Mouse (Mus musculus) forebrain, embryonic 15.5 days (tissue): Measurements from ENCODE around the gene Nfatc4. TPM values are rescaled to one million over a fixed set of nuclear protein-coding genes. Genes with fewer than 3 reads are reported as not detected.
A peak's percentile ranks its signal among the peaks of the same experiment; 100 is the strongest.

Experiments used
- ATAC-seq: fragments of 200-750 bp; cut with Nextera tagmentation; replicated peaks from 2 replicates; pipeline ENCODE4 v1.8.0; 2017; ENCODE audit warnings: mild to moderate bottlenecking, moderate TSS enrichment, moderate library complexity
- H3K27ac ChIP-seq: fragments of 300-500 bp; sonication (generic); replicated peaks from 2 replicates; pipeline ENCODE4 v1.5.1; 2015; ENCODE audit warnings: mild to moderate bottlenecking, inconsistent platforms
- H3K27me3 ChIP-seq: fragments of 300-500 bp; sonication (generic); 2 replicates; pipeline ENCODE4 v1.6.1; 2015; ENCODE audit warnings: inconsistent platforms
- H3K36me3 ChIP-seq: fragments of 300-500 bp; sonication (generic); 2 replicates; pipeline ENCODE4 v1.6.1; 2015; ENCODE audit warnings: mild to moderate bottlenecking, inconsistent platforms
- H3K4me1 ChIP-seq: fragments of 300-500 bp; sonication (generic); 2 replicates; pipeline ENCODE4 v1.6.1; 2015; ENCODE audit warnings: inconsistent platforms
- H3K4me2 ChIP-seq: fragments of 300-500 bp; sonication (generic); replicated peaks from 2 replicates; pipeline ENCODE4 v1.6.1; 2015; ENCODE audit warnings: mild to moderate bottlenecking, inconsistent platforms
- H3K4me3 ChIP-seq: fragments of 300-500 bp; sonication (generic); 2 replicates; pipeline ENCODE4 v1.5.1; 2015; ENCODE audit warnings: mild to moderate bottlenecking, inconsistent platforms
- H3K9ac ChIP-seq: fragments of 300-500 bp; sonication (generic); replicated peaks from 2 replicates; pipeline ENCODE4 v1.6.1; 2015; ENCODE audit warnings: mild to moderate bottlenecking, inconsistent platforms
- H3K9me3 ChIP-seq: fragments of 300-500 bp; sonication (generic); 2 replicates; pipeline ENCODE4 v1.6.1; 2016; ENCODE audit warnings: inconsistent platforms
- WGBS: fragments of 180-500 bp; shearing (Covaris S2); methylation state at CpG from one replicate; pipeline ENCODE4 v1.1.7; 2015; ENCODE audit warnings: mixed read lengths; 5-methylcytosine and 5-hydroxymethylcytosine counted together
- polyA plus RNA-seq: library from polyadenylated mRNA; unstranded; fragments of >200 nt; fragmentation: Nextera tagmentation; extraction: Ambion mirVana; gene quantifications from 2 replicates; pipeline ENCODE4 v1.2.1, GENCODE M21; 2015

Nfatc4 gene
- 10.9 and 13.6 TPM in 2 replicates for polyA plus RNA-seq

- Histone ChIP-seq H3K27ac (peak within 1 kb of the TSS; percentile 87), H3K36me3 (no peaks in the 10 kb centered on the region), H3K4me2 (peak within 1 kb of the TSS; percentile 92), H3K27me3 (peaks cover 4% of the 10 kb centered on the region; the same call in 1 of the 2 replicates), H3K4me1 (peaks cover 45% of the 10 kb centered on the region), H3K4me3 (peak within 1 kb of the TSS; percentile 59), H3K9ac (peak within 1 kb of the TSS; percentile 65), H3K9me3 (no peaks in the 10 kb centered on the region)
- ATAC-seq, result peak; percentile 80
- 0% methylated on average over 34 of the region's 46 CpGs for WGBS
These were observed at the start of gene Nfatc4 for GRCm38 (mm10) chr14:55822991-55823762. TSS of gene Nfatc4 (plus strand) at chr14:55823144.

- H3K36me3 ChIP-seq, result no peaks in the 10 kb centered on the region
- H3K9ac ChIP-seq, result no peak overlapping the region
- 81% methylated on average over 7 of the region's 7 CpGs for WGBS
- H3K27me3 ChIP-seq, result peaks cover 4% of the 10 kb centered on the region
- no peak overlapping the region for H3K4me3 ChIP-seq
- H3K4me1 ChIP-seq, result no peaks in the 10 kb centered on the region
- no peaks in the 10 kb centered on the region for H3K9me3 ChIP-seq
- H3K4me2 ChIP-seq, result no peak overlapping the region
- ATAC-seq, result no peak
- no peak overlapping the region for H3K27ac ChIP-seq
These were observed 46.2 kb upstream of the Nfatc4 start for GRCm38 (mm10) chr14:55776711-55777110.

- Histone ChIP-seq H3K4me3 (no peak overlapping the region), H3K36me3 (no peaks in the 10 kb centered on the region), H3K27me3 (peaks cover 8% of the 10 kb centered on the region), H3K9me3 (no peaks in the 10 kb centered on the region), H3K9ac (no peak overlapping the region), H3K4me2 (no peak overlapping the region), H3K4me1 (no peaks in the 10 kb centered on the region), H3K27ac (no peak overlapping the region)
- no peak for ATAC-seq
- WGBS, result 57% methylated on average over 3 of the region's 3 CpGs
These were observed 45.8 kb upstream of the Nfatc4 start for GRCm38 (mm10) chr14:55777176-55777575.

GRCm38 (mm10) chr14:55777806-55778205, 45.1 kb upstream of the Nfatc4 start:
- Histone ChIP-seq H3K4me3 (no peak overlapping the region), H3K9ac (no peak overlapping the region), H3K4me2 (no peak overlapping the region), H3K27me3 (peaks cover 15% of the 10 kb centered on the region), H3K27ac (no peak overlapping the region), H3K9me3 (no peaks in the 10 kb centered on the region), H3K36me3 (no peaks in the 10 kb centered on the region), H3K4me1 (no peaks in the 10 kb centered on the region)
- ATAC-seq, result no peak
- 89% methylated on average over 11 of the region's 11 CpGs for WGBS

- Histone ChIP-seq H3K4me2 (no peak overlapping the region), H3K9ac (no peak overlapping the region), H3K4me3 (no peak overlapping the region), H3K36me3 (no peaks in the 10 kb centered on the region), H3K9me3 (no peaks in the 10 kb centered on the region), H3K4me1 (peaks cover 7% of the 10 kb centered on the region), H3K27ac (no peak overlapping the region), H3K27me3 (peaks cover 23% of the 10 kb centered on the region)
- WGBS, result 92% methylated on average over 15 of the region's 15 CpGs
- ATAC-seq, result no peak
These were observed 44.3 kb upstream of the Nfatc4 start for GRCm38 (mm10) chr14:55778686-55779085.

GRCm38 (mm10) chr14:55779656-55780055, 43.3 kb upstream of the Nfatc4 start:
- Histone ChIP-seq H3K27me3 (peaks cover 33% of the 10 kb centered on the region), H3K4me2 (no peak overlapping the region), H3K4me3 (no peak overlapping the region), H3K9ac (no peak overlapping the region), H3K36me3 (no peaks in the 10 kb centered on the region), H3K9me3 (no peaks in the 10 kb centered on the region), H3K27ac (no peak overlapping the region), H3K4me1 (peaks cover 12% of the 10 kb centered on the region)
- no peak for ATAC-seq
- WGBS, result 74% methylated on average over 16 of the region's 16 CpGs

GRCm38 (mm10) chr14:55780736-55781135, 42.2 kb upstream of the Nfatc4 start:
- ATAC-seq, result no peak
- H3K27me3 ChIP-seq, result peaks cover 43% of the 10 kb centered on the region

GRCm38 (mm10) chr14:55781310-55781709, 41.6 kb upstream of the Nfatc4 start:
- H3K27ac ChIP-seq, result no peak overlapping the region
- H3K27me3 ChIP-seq, result peaks cover 48% of the 10 kb centered on the region
- H3K9ac ChIP-seq, result no peak overlapping the region
- peak overlapping the region; percentile 28 for H3K4me2 ChIP-seq
- H3K9me3 ChIP-seq, result no peaks in the 10 kb centered on the region
- peak; percentile 70 for ATAC-seq
- no peaks in the 10 kb centered on the region for H3K36me3 ChIP-seq
- H3K4me3 ChIP-seq, result 0 out of 2 replicates have a peak overlapping the region, but pooled peaks have one; percentile 9
- 15% methylated on average over 14 of the region's 14 CpGs for WGBS
- peaks cover 12% of the 10 kb centered on the region for H3K4me1 ChIP-seq

More at GRCm38 (mm10) chr14:55780736-55781135, 42.2 kb upstream of the Nfatc4 start:
- Histone ChIP-seq H3K36me3 (no peaks in the 10 kb centered on the region), H3K9me3 (no peaks in the 10 kb centered on the region), H3K9ac (no peak overlapping the region), H3K4me2 (no peak overlapping the region), H3K4me1 (peaks cover 12% of the 10 kb centered on the region), H3K27ac (no peak overlapping the region), H3K4me3 (no peak overlapping the region)
- 82% methylated on average over 11 of the region's 11 CpGs for WGBS

- H3K4me1 ChIP-seq, result peaks cover 12% of the 10 kb centered on the region
- H3K27me3 ChIP-seq, result peaks cover 59% of the 10 kb centered on the region
- H3K27ac ChIP-seq, result no peak overlapping the region
- H3K36me3 ChIP-seq, result no peaks in the 10 kb centered on the region
- H3K9me3 ChIP-seq, result no peaks in the 10 kb centered on the region
- 52% methylated on average over 9 of the region's 9 CpGs for WGBS
- H3K4me2 ChIP-seq, result no peak overlapping the region
- no peak overlapping the region for H3K9ac ChIP-seq
- ATAC-seq, result no peak
- no peak overlapping the region for H3K4me3 ChIP-seq
These were observed 40.5 kb upstream of the Nfatc4 start for GRCm38 (mm10) chr14:55782361-55782960.

GRCm38 (mm10) chr14:55783171-55783957, 39.6 kb upstream of the Nfatc4 start:
- H3K4me1 ChIP-seq, result peaks cover 14% of the 10 kb centered on the region
- H3K4me2 ChIP-seq, result peak overlapping the region; percentile 41
- 3% methylated on average over 31 of the region's 31 CpGs for WGBS
- peak overlapping the region; percentile 10; the same call in 1 of the 2 replicates for H3K9ac ChIP-seq
- H3K27ac ChIP-seq, result no peak overlapping the region; the same call in 1 of the 2 replicates
- H3K36me3 ChIP-seq, result no peaks in the 10 kb centered on the region
- no peak for ATAC-seq
- H3K4me3 ChIP-seq, result peak overlapping the region; percentile 26
- H3K9me3 ChIP-seq, result no peaks in the 10 kb centered on the region
- peaks cover 68% of the 10 kb centered on the region for H3K27me3 ChIP-seq

GRCm38 (mm10) chr14:55783958-55784235, 39.0 kb upstream of the Nfatc4 start, which contains the start of gene Adcy4:
TSS of gene Adcy4 (minus strand) at chr14:55784095.
- Histone ChIP-seq H3K4me3 (peak within 1 kb of the TSS; percentile 26), H3K4me1 (peaks cover 15% of the 10 kb centered on the region), H3K36me3 (no peaks in the 10 kb centered on the region), H3K9me3 (no peaks in the 10 kb centered on the region), H3K27me3 (peaks cover 73% of the 10 kb centered on the region), H3K4me2 (peak within 1 kb of the TSS; percentile 41), H3K27ac (no peak within 1 kb of the TSS; the same call in 1 of the 2 replicates), H3K9ac (peak within 1 kb of the TSS; percentile 10; the same call in 1 of the 2 replicates)
- ATAC-seq, result no peak
- 3% methylated on average over 13 of the region's 13 CpGs for WGBS

- Histone ChIP-seq H3K4me2 (no peak overlapping the region), H3K9ac (no peak overlapping the region), H3K4me3 (no peak overlapping the region), H3K27me3 (peaks cover 82% of the 10 kb centered on the region), H3K9me3 (no peaks in the 10 kb centered on the region), H3K4me1 (peaks cover 15% of the 10 kb centered on the region), H3K27ac (no peak overlapping the region), H3K36me3 (no peaks in the 10 kb centered on the region)
- no peak for ATAC-seq
- WGBS, result 26% methylated on average over 6 of the region's 6 CpGs
These were observed 37.7 kb upstream of the Nfatc4 start for GRCm38 (mm10) chr14:55785195-55785594.
